Comparison of ENCODE assay signal across 18 mouse cellular contexts in genomic region chr3:122317339-122317738, GRCm38 (mm10). TPM values are rescaled to one million over a fixed set of nuclear protein-coding genes. Genes with fewer than 3 reads are reported as not detected.
DNase-seq lines count a peak whose midpoint lies in the region; ATAC-seq lines count a peak whose summit lies in the region.
"Had no signal": no experiment of that assay in that cellular context is flagged by ENCODE, and none has a peak within 500 bp of the region (broad histone marks: within the 10 kb centered on the region; RNA-seq: fewer than 3 reads in every experiment).

No protein-coding gene starts in this region.

- intact Hi-C loops in left cerebral cortex, postnatal 36 days (cut with DNase I): no loop called here

- no peaks in the 10 kb centered on the region for H3K36me3 ChIP-seq in hindbrain, embryonic 13.5 days
- H3K36me3 ChIP-seq in hindbrain, embryonic 12.5 days: no peaks in the 10 kb centered on the region
- no peaks in the 10 kb centered on the region for H3K36me3 ChIP-seq in midbrain, embryonic 11.5 days (ENCODE audit: control insufficient read depth, insufficient read depth, low read length)
- no peaks in the 10 kb centered on the region for H3K36me3 ChIP-seq in midbrain, embryonic 13.5 days
- H3K36me3 ChIP-seq: intestine, embryonic 15.5 days; limb, embryonic 12.5 days; liver, embryonic 13.5 days; stomach, embryonic 15.5 days had no signal

- H3K9me3 ChIP-seq in hindbrain, embryonic 13.5 days: no peaks in the 10 kb centered on the region
- no peaks in the 10 kb centered on the region for H3K9me3 ChIP-seq in hindbrain, embryonic 12.5 days (replicated peaks)
- no peaks in the 10 kb centered on the region for H3K9me3 ChIP-seq in midbrain, embryonic 11.5 days (ENCODE audit: control insufficient read depth, low read length)
- H3K9me3 ChIP-seq in midbrain, embryonic 13.5 days: no peaks in the 10 kb centered on the region
- H3K9me3 ChIP-seq: intestine, embryonic 15.5 days; limb, embryonic 12.5 days; liver, embryonic 13.5 days; stomach, embryonic 15.5 days had no signal

- peak; percentile 46 to 48 for DNase-seq in cerebellum, postnatal 10 days
- DNase-seq in cerebellum, postnatal 36 days: no peak
- DNase-seq in midbrain, embryonic 11.5 days (ENCODE audit: low spot score, missing footprints): peak; percentile 78
- DNase-seq in brain, adult 2 months (ENCODE audit: low read depth, low spot score): peak; percentile 33
- no peak for DNase-seq in left cerebral cortex, postnatal 36 days (ENCODE audit: low spot score in 2 of 2)
- DNase-seq: cerebellum, adult 8-10 months; heart, adult 2 months; kidney, postnatal 10 days; layer of hippocampus, adult 9-11 months; liver, embryonic 13.5 days; thymus, adult 2 months had no signal

- no peak overlapping the region for H3K27ac ChIP-seq in hindbrain, embryonic 13.5 days
- no peak overlapping the region for H3K27ac ChIP-seq in hindbrain, embryonic 12.5 days
- no peak overlapping the region for H3K27ac ChIP-seq in midbrain, embryonic 11.5 days (ENCODE audit: low read depth, low read length)
- no peak overlapping the region for H3K27ac ChIP-seq in midbrain, embryonic 13.5 days
- H3K27ac ChIP-seq: heart, adult 2 months; intestine, embryonic 15.5 days; limb, embryonic 12.5 days; liver, embryonic 13.5 days; macrophage; stomach, embryonic 15.5 days had no signal

- ATAC-seq in hindbrain, embryonic 13.5 days (ENCODE audit: low FRiP score): no peak
- no peak for ATAC-seq in hindbrain, embryonic 12.5 days (ENCODE audit: low FRiP score)
- ATAC-seq in midbrain, embryonic 11.5 days (ENCODE audit: low FRiP score): no peak
- no peak for ATAC-seq in midbrain, embryonic 13.5 days
- ATAC-seq: intestine, embryonic 15.5 days had no signal

- 83% methylated on average over 6 of the region's 6 CpGs for WGBS in hindbrain, embryonic 13.5 days
- 86% methylated on average over 6 of the region's 6 CpGs for WGBS in hindbrain, embryonic 12.5 days
- WGBS in midbrain, embryonic 11.5 days: 82% methylated on average over 6 of the region's 6 CpGs
- 81% methylated on average over 6 of the region's 6 CpGs for WGBS in midbrain, embryonic 13.5 days

- no peaks in the 10 kb centered on the region for H3K27me3 ChIP-seq in hindbrain, embryonic 13.5 days
- H3K27me3 ChIP-seq in hindbrain, embryonic 12.5 days: no peaks in the 10 kb centered on the region
- no peaks in the 10 kb centered on the region for H3K27me3 ChIP-seq in midbrain, embryonic 11.5 days (ENCODE audit: control insufficient read depth, insufficient read depth, low read length)
- H3K27me3 ChIP-seq in midbrain, embryonic 13.5 days: 0 out of 2 replicates have a peak, but pooled peaks cover 4% of the 10 kb centered on the region
- H3K27me3 ChIP-seq: intestine, embryonic 15.5 days; limb, embryonic 12.5 days; stomach, embryonic 15.5 days had no signal

- H3K4me3 ChIP-seq in hindbrain, embryonic 13.5 days: no peak overlapping the region
- no peak overlapping the region for H3K4me3 ChIP-seq in hindbrain, embryonic 12.5 days
- H3K4me3 ChIP-seq in midbrain, embryonic 11.5 days (ENCODE audit: low read depth, low read length): no peak overlapping the region
- no peak overlapping the region for H3K4me3 ChIP-seq in midbrain, embryonic 13.5 days (replicated peaks)
- H3K4me3 ChIP-seq: heart, adult 2 months; intestine, embryonic 15.5 days; limb, embryonic 12.5 days; liver, embryonic 13.5 days; stomach, embryonic 15.5 days had no signal

- peaks cover 17% of the 10 kb centered on the region for H3K4me1 ChIP-seq in hindbrain, embryonic 13.5 days (replicated peaks)
- H3K4me1 ChIP-seq in hindbrain, embryonic 12.5 days: peaks cover 17% of the 10 kb centered on the region
- H3K4me1 ChIP-seq in midbrain, embryonic 11.5 days (ENCODE audit: control insufficient read depth, insufficient read depth, low read length): 0 out of 2 replicates have a peak, but pooled peaks cover 2% of the 10 kb centered on the region
- peaks cover 11% of the 10 kb centered on the region; the same call in 1 of the 2 replicates for H3K4me1 ChIP-seq in midbrain, embryonic 13.5 days (replicated peaks)

- H3K4me2 ChIP-seq in hindbrain, embryonic 13.5 days: no peak overlapping the region
- no peak overlapping the region for H3K4me2 ChIP-seq in hindbrain, embryonic 12.5 days (replicated peaks)
- no peak overlapping the region for H3K4me2 ChIP-seq in midbrain, embryonic 11.5 days
- no peak overlapping the region for H3K4me2 ChIP-seq in midbrain, embryonic 13.5 days (replicated peaks)
- H3K4me2 ChIP-seq: liver, embryonic 13.5 days had no signal

- peak overlapping the region; percentile 49; the same call in 1 of the 2 replicates for H3K9ac ChIP-seq in hindbrain, embryonic 13.5 days
- H3K9ac ChIP-seq in hindbrain, embryonic 12.5 days: no peak overlapping the region
- no peak overlapping the region for H3K9ac ChIP-seq in midbrain, embryonic 11.5 days (ENCODE audit: low read length)
- H3K9ac ChIP-seq in midbrain, embryonic 13.5 days (replicated peaks): no peak overlapping the region
- H3K9ac ChIP-seq: intestine, embryonic 15.5 days; limb, embryonic 12.5 days; liver, embryonic 13.5 days; stomach, embryonic 15.5 days had no signal

RNA-seq across cellular contexts. Expression of gene Bcar3, which starts 23.4 kb away (rescaled TPM):
- polyA plus RNA-seq in hindbrain, embryonic 13.5 days (2015; fragmentation: Nextera tagmentation; extraction: Ambion mirVana): 6.1 and 7.9 TPM in 2 replicates
- 8.1 and 8.8 TPM in 2 replicates for polyA plus RNA-seq in hindbrain, embryonic 12.5 days (2016; fragmentation: Nextera tagmentation; extraction: Ambion mirVana)
- polyA plus RNA-seq in midbrain, embryonic 11.5 days (2014; fragmentation: Nextera tagmentation; extraction: Ambion mirVana): 16.6 and 16.7 TPM in 2 replicates
- 8.0 and 8.9 TPM in 2 replicates for polyA plus RNA-seq in midbrain, embryonic 13.5 days (2015; fragmentation: Nextera tagmentation; extraction: Ambion mirVana)
- total RNA-seq in left cerebral cortex, postnatal 36 days (2021): 10 to 100 TPM; 14.5 to 17.0 TPM

RNA-seq across cellular contexts. Expression of gene Dnttip2, which starts 43.2 kb away (rescaled TPM):
- 58.2 and 59.6 TPM in 2 replicates for polyA plus RNA-seq in hindbrain, embryonic 13.5 days (2015; fragmentation: Nextera tagmentation; extraction: Ambion mirVana)
- polyA plus RNA-seq in hindbrain, embryonic 12.5 days (2016; fragmentation: Nextera tagmentation; extraction: Ambion mirVana): 70.1 and 75.0 TPM in 2 replicates
- polyA plus RNA-seq in midbrain, embryonic 11.5 days (2014; fragmentation: Nextera tagmentation; extraction: Ambion mirVana): 96.8 and 104 TPM in 2 replicates
- 62.9 and 68.4 TPM in 2 replicates for polyA plus RNA-seq in midbrain, embryonic 13.5 days (2015; fragmentation: Nextera tagmentation; extraction: Ambion mirVana)
- 10 to 100 TPM; 22.9 to 28.7 TPM for total RNA-seq in left cerebral cortex, postnatal 36 days (2021)

Comparison
In these comparisons a context has a peak if more than half of its experiments do, and no peak if none do; other contexts are left out.
1. DNase-seq: peak in cerebellum, postnatal 10 days (2 of 2), midbrain, embryonic 11.5 days (single experiment) and brain, adult 2 months (single experiment); none in cerebellum, postnatal 36 days (0 of 2) and left cerebral cortex, postnatal 36 days (0 of 2).